Mouse (Mus musculus) liver, embryonic 14.5 days (tissue): ENCODE results near the gene Mad2l1bp. TPM values are rescaled to one million over a fixed set of nuclear protein-coding genes. Genes with fewer than 3 reads are reported as not detected.

Experiments used
- ATAC-seq: fragments of 200-750 bp; cut with Nextera tagmentation; 2 replicates; pipeline ENCODE4 v1.8.0; 2017; ENCODE audit warnings: moderate number of reproducible peaks, mild to moderate bottlenecking, moderate library complexity; ENCODE audit not compliant: insufficient read depth
- DNase-seq, 3 experiments: peaks; one replicate each; pipeline ENCODE4 v3.0.0-alpha.2; 2012 to 2013; ENCODE audit warnings: low read depth in 3 of 3, low spot score in 3 of 3
- H3K27ac ChIP-seq: fragments of 300-500 bp; sonication (generic); 2 replicates; pipeline ENCODE4 v1.5.1; 2014; ENCODE audit warnings: moderate library complexity, mild to moderate bottlenecking, control low read depth, inconsistent platforms
- H3K27me3 ChIP-seq: fragments of 300-500 bp; sonication (generic); 2 replicates; pipeline ENCODE4 v1.6.1; 2014; ENCODE audit warnings: mild to moderate bottlenecking, low read length, moderate library complexity; ENCODE audit not compliant: control insufficient read depth, insufficient read depth
- H3K36me3 ChIP-seq: fragments of 300-500 bp; sonication (generic); replicated peaks from 2 replicates; pipeline ENCODE4 v1.6.1; 2014; ENCODE audit warnings: low read depth; ENCODE audit not compliant: control insufficient read depth, insufficient read depth
- H3K4me1 ChIP-seq, 2 experiments: fragments of 200-500 bp in 1 of 2; fragments of 300-500 bp in 1 of 2; sonication (generic) in 1 of 2; replicated peaks; 2 replicates each; pipeline ENCODE4 v1.6.1; 2012 to 2014; ENCODE audit warnings: antibody characterized with exemption in 1 of 2, inconsistent platforms in 1 of 2, low read length in 1 of 2; ENCODE audit not compliant: control insufficient read depth in 2 of 2, insufficient read depth in 2 of 2
- H3K4me2 ChIP-seq: fragments of 300-500 bp; sonication (generic); 2 replicates; pipeline ENCODE4 v1.6.1; 2014; ENCODE audit warnings: low read depth, mild to moderate bottlenecking, control low read depth, moderate library complexity
- H3K4me3 ChIP-seq, 2 experiments: fragments of 200-500 bp in 1 of 2; fragments of 300-500 bp in 1 of 2; sonication (generic) in 1 of 2; 2 replicates each; pipeline ENCODE4 v1.5.1; 2012 to 2014; ENCODE audit warnings: low read depth in 2 of 2, low read length in 2 of 2, mild to moderate bottlenecking in 2 of 2, control low read depth in 1 of 2, inconsistent platforms in 1 of 2, moderate library complexity in 1 of 2; ENCODE audit not compliant: insufficient read depth in 1 of 2
- H3K9ac ChIP-seq: fragments of 300-500 bp; sonication (generic); replicated peaks from 2 replicates; pipeline ENCODE4 v1.6.1; 2014; ENCODE audit warnings: mild to moderate bottlenecking, control low read depth, moderate library complexity
- H3K9me3 ChIP-seq: fragments of 300-500 bp; sonication (generic); 2 replicates; pipeline ENCODE4 v1.6.1; 2016; ENCODE audit warnings: low read length, mixed read lengths; ENCODE audit not compliant: control insufficient read depth
- CTCF ChIP-seq: IDR thresholded peaks from 2 replicates; pipeline ENCODE4 v1.5.1; 2016; ENCODE audit warnings: antibody characterized with exemption, low read depth, control low read depth
- EP300 ChIP-seq: IDR thresholded peaks from 2 replicates; pipeline ENCODE4 v1.6.1; 2016; ENCODE audit warnings: antibody characterized with exemption, low read depth
- WGBS: fragments of 180-500 bp; shearing (Covaris S2); extraction: QIAGEN DNeasy Blood & Tissue Kit; methylation state at CpG from one replicate; pipeline ENCODE4 v1.1.7; 2014; ENCODE audit not compliant: insufficient replicate concordance; 5-methylcytosine and 5-hydroxymethylcytosine counted together
- polyA plus RNA-seq, 2 experiments: library from polyadenylated mRNA; depleted of rRNA in 1 of 2; stranded (reverse) in 1 of 2; unstranded in 1 of 2; fragments of >200 nt; fragmentation: Nextera tagmentation in 1 of 2; extraction: Ambion mirVana in 1 of 2; gene quantifications; 2 replicates each; pipeline versions ENCODE4 v1.2.1 to v1.2.3; 2012 to 2014

Mad2l1bp gene
- polyA plus RNA-seq, 2 experiments = 25.6 to 37.2 TPM

DNA sequence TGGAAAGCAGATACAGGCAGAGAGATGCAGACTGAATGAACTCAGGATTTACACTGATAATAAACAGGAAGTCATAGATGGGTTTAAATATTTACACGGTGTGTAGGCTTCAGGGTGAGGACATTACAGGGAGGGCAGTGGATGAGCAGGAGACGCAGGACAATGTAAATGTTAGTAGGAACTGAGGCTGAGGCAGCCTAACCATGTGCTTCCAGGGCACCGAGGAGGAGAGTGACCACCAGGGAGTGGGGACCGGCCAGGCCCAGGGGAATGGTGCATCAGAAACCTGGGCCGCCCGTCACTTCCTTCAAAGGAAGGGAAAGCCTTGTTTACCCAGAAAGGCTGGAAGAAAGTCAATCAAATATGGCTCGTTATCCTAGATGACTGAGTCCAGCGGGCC, 54.8 kb downstream of the Mad2l1bp start:
- ATAC-seq = no peak
- WGBS = 48% methylated on average over 8 of the region's 8 CpGs

More for the DNA sequence above, 54.8 kb downstream of the Mad2l1bp start:
- Histone ChIP-seq H3K4me1 (no peaks in the 10 kb centered on the region), H3K4me3 (no peak overlapping the region), H3K4me2 (no peak overlapping the region), H3K27me3 (no peaks in the 10 kb centered on the region), H3K36me3 (no peaks in the 10 kb centered on the region), H3K27ac (no peak overlapping the region), H3K9ac (no peak overlapping the region), H3K9me3 (no peaks in the 10 kb centered on the region)
- no peak for TF ChIP-seq CTCF
- no peak for TF ChIP-seq EP300
- DNase-seq = no peak

Other genes starting within 250 kb of the Mad2l1bp start
- 27.9 and 33.9 TPM in 2 replicates for gene Vegfa, start 121.2 kb downstream of the Mad2l1bp start, polyA plus RNA-seq (2012; rRNA removed)
- gene Vegfa, start 121.2 kb downstream of the Mad2l1bp start, polyA plus RNA-seq (2014; fragmentation: Nextera tagmentation; extraction: Ambion mirVana) = 1.2 and 1.7 TPM in 2 replicates
- gene Mrps18a, start 42.6 kb downstream of the Mad2l1bp start, polyA plus RNA-seq (2012; rRNA removed) = 22.8 and 29.7 TPM in 2 replicates
- 65.2 and 68.5 TPM in 2 replicates for gene Mrps18a, start 42.6 kb downstream of the Mad2l1bp start, polyA plus RNA-seq (2014; fragmentation: Nextera tagmentation; extraction: Ambion mirVana)
- gene Rsph9, start 9.3 kb downstream of the Mad2l1bp start, polyA plus RNA-seq (2012; rRNA removed) = 0.39 and 0.63 TPM in 2 replicates
- gene Rsph9, start 9.3 kb downstream of the Mad2l1bp start, polyA plus RNA-seq (2014; fragmentation: Nextera tagmentation; extraction: Ambion mirVana) = 0.71 and 0.77 TPM in 2 replicates
- 81.0 and 98.3 TPM in 2 replicates for gene Gtpbp2, start 7.5 kb upstream of the Mad2l1bp start, polyA plus RNA-seq (2012; rRNA removed)
- gene Gtpbp2, start 7.5 kb upstream of the Mad2l1bp start, polyA plus RNA-seq (2014; fragmentation: Nextera tagmentation; extraction: Ambion mirVana) = 18.2 and 20.7 TPM in 2 replicates
- gene Polh, start 49.1 kb upstream of the Mad2l1bp start, polyA plus RNA-seq (2012; rRNA removed) = 7.7 and 9.7 TPM in 2 replicates
- 7.8 and 9.5 TPM in 2 replicates for gene Polh, start 49.1 kb upstream of the Mad2l1bp start, polyA plus RNA-seq (2014; fragmentation: Nextera tagmentation; extraction: Ambion mirVana)
- gene Xpo5, start 49.2 kb upstream of the Mad2l1bp start, polyA plus RNA-seq (2012; rRNA removed) = 12.8 and 15.3 TPM in 2 replicates
- gene Xpo5, start 49.2 kb upstream of the Mad2l1bp start, polyA plus RNA-seq (2014; fragmentation: Nextera tagmentation; extraction: Ambion mirVana) = 17.9 and 19.1 TPM in 2 replicates
- 29.7 and 40.8 TPM in 2 replicates for gene Polr1c, start 94.5 kb upstream of the Mad2l1bp start, polyA plus RNA-seq (2012; rRNA removed)
- gene Polr1c, start 94.5 kb upstream of the Mad2l1bp start, polyA plus RNA-seq (2014; fragmentation: Nextera tagmentation; extraction: Ambion mirVana) = 37.3 and 42.5 TPM in 2 replicates
- gene Yipf3, start 94.5 kb upstream of the Mad2l1bp start, polyA plus RNA-seq (2012; rRNA removed) = 22.4 and 23.2 TPM in 2 replicates
- 38.1 and 42.5 TPM in 2 replicates for gene Yipf3, start 94.5 kb upstream of the Mad2l1bp start, polyA plus RNA-seq (2014; fragmentation: Nextera tagmentation; extraction: Ambion mirVana)
- gene Lrrc73, start 100.0 kb upstream of the Mad2l1bp start, polyA plus RNA-seq (2012; rRNA removed) = 0.11 and 0.17 TPM in 2 replicates
- gene Lrrc73, start 100.0 kb upstream of the Mad2l1bp start, polyA plus RNA-seq (2014; fragmentation: Nextera tagmentation; extraction: Ambion mirVana) = 0.08 TPM in 1 of 2 replicates, not detected in the other
- 11.0 and 12.0 TPM in 2 replicates for gene Tjap1, start 129.5 kb upstream of the Mad2l1bp start, polyA plus RNA-seq (2012; rRNA removed)
- gene Tjap1, start 129.5 kb upstream of the Mad2l1bp start, polyA plus RNA-seq (2014; fragmentation: Nextera tagmentation; extraction: Ambion mirVana) = 7.7 and 8.5 TPM in 2 replicates
- 0.02 and 0.13 TPM in 2 replicates for gene Dlk2, start 143.9 kb upstream of the Mad2l1bp start, polyA plus RNA-seq (2012; rRNA removed)
- gene Dlk2, start 143.9 kb upstream of the Mad2l1bp start, polyA plus RNA-seq (2014; fragmentation: Nextera tagmentation; extraction: Ambion mirVana) = not detected in 2 replicates
- 1.7 TPM in 2 replicates for gene Abcc10, start 174.8 kb upstream of the Mad2l1bp start, polyA plus RNA-seq (2012; rRNA removed)
- gene Abcc10, start 174.8 kb upstream of the Mad2l1bp start, polyA plus RNA-seq (2014; fragmentation: Nextera tagmentation; extraction: Ambion mirVana) = 0.90 and 0.94 TPM in 2 replicates
- gene Zfp318, start 230.2 kb upstream of the Mad2l1bp start, polyA plus RNA-seq (2012; rRNA removed) = 1.1 and 2.1 TPM in 2 replicates
- gene Zfp318, start 230.2 kb upstream of the Mad2l1bp start, polyA plus RNA-seq (2014; fragmentation: Nextera tagmentation; extraction: Ambion mirVana) = 1.5 and 1.9 TPM in 2 replicates